Mouse (Mus musculus) heart, embryonic 11.5 days (tissue): ENCODE data around the gene Cdh12. TPM values are rescaled to one million over a fixed set of nuclear protein-coding genes. Genes with fewer than 3 reads are reported as not detected.

Experiments used
- ATAC-seq: fragments of 200-750 bp; cut with Nextera tagmentation; replicated peaks from 2 replicates; pipeline ENCODE4 v1.8.0; 2017; ENCODE audit warnings: moderate library complexity; ENCODE audit not compliant: insufficient number of reproducible peaks, low FRiP score, low TSS enrichment
- H3K27ac ChIP-seq: fragments of 300-500 bp; sonication (generic); 2 replicates; pipeline ENCODE4 v1.5.1; 2014; ENCODE audit warnings: mild to moderate bottlenecking, low read depth, low read length
- H3K27me3 ChIP-seq: fragments of 300-500 bp; sonication (generic); 2 replicates; pipeline ENCODE4 v1.6.1; 2014; ENCODE audit warnings: mild to moderate bottlenecking, low read length, mixed read lengths; ENCODE audit not compliant: control insufficient read depth, insufficient read depth
- H3K36me3 ChIP-seq: fragments of 300-500 bp; sonication (generic); 2 replicates; pipeline ENCODE4 v1.6.1; 2014; ENCODE audit warnings: mild to moderate bottlenecking, low read length, moderate library complexity, mixed read lengths; ENCODE audit not compliant: control insufficient read depth, insufficient read depth
- H3K4me1 ChIP-seq: fragments of 300-500 bp; sonication (generic); 2 replicates; pipeline ENCODE4 v1.6.1; 2014; ENCODE audit warnings: low read length; ENCODE audit not compliant: control insufficient read depth, insufficient read depth
- H3K4me2 ChIP-seq: fragments of 300-500 bp; sonication (generic); 2 replicates; pipeline ENCODE4 v1.6.1; 2014; ENCODE audit warnings: mild to moderate bottlenecking, moderate library complexity
- H3K4me3 ChIP-seq: fragments of 300-500 bp; sonication (generic); 2 replicates; pipeline ENCODE4 v1.5.1; 2014; ENCODE audit warnings: low read depth, low read length
- H3K9ac ChIP-seq: fragments of 300-500 bp; sonication (generic); 2 replicates; pipeline ENCODE4 v1.6.1; 2014; ENCODE audit warnings: mild to moderate bottlenecking, low read depth, low read length, moderate library complexity
- H3K9me3 ChIP-seq: fragments of 300-500 bp; sonication (generic); replicated peaks from 2 replicates; pipeline ENCODE4 v1.6.1; 2016; ENCODE audit warnings: low read length; ENCODE audit not compliant: control insufficient read depth
- WGBS: fragments of 180-500 bp; shearing (Covaris S2); extraction: QIAGEN DNeasy Blood & Tissue Kit; methylation state at CpG from one replicate; pipeline ENCODE4 v1.1.7; 2014; ENCODE audit not compliant: insufficient replicate concordance; 5-methylcytosine and 5-hydroxymethylcytosine counted together
- polyA plus RNA-seq: library from polyadenylated mRNA; unstranded; fragments of >200 nt; fragmentation: Nextera tagmentation; extraction: Ambion mirVana; gene quantifications from 2 replicates; pipeline ENCODE4 v1.2.1, GENCODE M21; 2014

The Cdh12 gene
- polyA plus RNA-seq, 1 experiment from 2014 or later, result 0.04 TPM

- no peak overlapping the region for H3K4me3 ChIP-seq
- H3K4me2 ChIP-seq, result no peak overlapping the region
- no peak for ATAC-seq
- 83% methylated on average over 1 of the region's 1 CpGs for WGBS
- H3K27me3 ChIP-seq, result no peaks in the 10 kb centered on the region
- no peaks in the 10 kb centered on the region for H3K4me1 ChIP-seq
- H3K27ac ChIP-seq, result no peak overlapping the region
- no peak overlapping the region for H3K9ac ChIP-seq
- no peaks in the 10 kb centered on the region for H3K9me3 ChIP-seq
- no peaks in the 10 kb centered on the region for H3K36me3 ChIP-seq
Measured at GRCm38 (mm10) chr15:21269856-21270255, 820.8 kb downstream of the Cdh12 start.

GRCm38 (mm10) chr15:21297051-21297450 is 848.0 kb downstream of the Cdh12 start:
- no peaks in the 10 kb centered on the region for H3K9me3 ChIP-seq
- no peaks in the 10 kb centered on the region for H3K4me1 ChIP-seq
- no peak for ATAC-seq
- 86% methylated on average over 1 of the region's 1 CpGs for WGBS
- H3K27me3 ChIP-seq, result no peaks in the 10 kb centered on the region
- no peak overlapping the region for H3K4me2 ChIP-seq
- H3K9ac ChIP-seq, result no peak overlapping the region
- no peak overlapping the region for H3K4me3 ChIP-seq
- H3K36me3 ChIP-seq, result no peaks in the 10 kb centered on the region
- no peak overlapping the region for H3K27ac ChIP-seq

- Histone ChIP-seq H3K4me2 (no peak overlapping the region), H3K36me3 (no peaks in the 10 kb centered on the region), H3K9ac (no peak overlapping the region), H3K27ac (no peak overlapping the region), H3K9me3 (no peaks in the 10 kb centered on the region), H3K4me3 (no peak overlapping the region), H3K27me3 (no peaks in the 10 kb centered on the region), H3K4me1 (no peaks in the 10 kb centered on the region)
- no peak for ATAC-seq
- 77% methylated on average over 3 of the region's 3 CpGs for whole genome bisulfite sequencing
Measured at GRCm38 (mm10) chr15:21315457-21315856, 866.4 kb downstream of the Cdh12 start.

DNA sequence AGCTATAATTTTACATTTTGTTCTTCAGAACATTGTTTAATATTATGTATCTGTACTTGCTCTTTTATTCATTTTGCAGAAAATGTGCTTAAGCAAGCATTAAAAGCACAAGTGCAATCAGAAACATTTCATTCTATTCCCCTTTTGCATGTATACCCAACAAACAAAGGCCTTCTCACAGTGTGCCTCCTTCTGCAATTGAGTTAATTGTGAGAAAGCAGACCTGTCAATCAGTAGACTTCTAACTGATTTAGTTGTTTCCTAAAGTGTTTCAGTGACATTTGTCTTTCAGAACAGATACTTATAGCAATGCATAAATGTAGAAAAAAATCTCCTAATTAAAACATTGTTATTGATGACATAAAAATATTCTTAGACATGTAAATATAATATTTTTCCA is 894.8 kb downstream of the Cdh12 start:
- Histone ChIP-seq H3K27ac (no peak overlapping the region), H3K36me3 (no peaks in the 10 kb centered on the region), H3K9ac (no peak overlapping the region), H3K27me3 (no peaks in the 10 kb centered on the region), H3K4me1 (no peaks in the 10 kb centered on the region), H3K4me2 (no peak overlapping the region), H3K9me3 (no peaks in the 10 kb centered on the region), H3K4me3 (no peak overlapping the region)
- no peak for ATAC-seq

DNA sequence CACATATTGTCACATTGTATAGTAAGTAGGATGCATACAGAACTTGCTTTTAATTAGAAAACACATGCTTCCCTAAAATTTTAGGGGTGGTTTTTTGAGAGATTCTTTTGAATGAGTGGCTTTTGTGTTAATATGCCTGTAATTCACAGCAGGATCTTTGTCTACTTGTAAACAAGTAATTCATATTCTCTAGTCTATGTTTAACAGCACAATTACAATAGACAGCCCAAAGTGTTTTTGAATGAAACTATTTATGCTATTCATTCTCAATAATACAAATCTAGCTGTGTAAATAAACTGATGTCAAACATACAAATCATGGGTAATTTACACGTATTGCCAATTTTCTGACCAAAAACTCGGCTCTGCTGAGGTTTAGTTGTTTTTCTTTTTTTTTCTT is 895.3 kb downstream of the Cdh12 start:
- H3K27ac ChIP-seq, result no peak overlapping the region
- H3K9me3 ChIP-seq, result no peaks in the 10 kb centered on the region
- H3K4me2 ChIP-seq, result no peak overlapping the region
- H3K9ac ChIP-seq, result no peak overlapping the region
- no peak for ATAC-seq
- H3K4me1 ChIP-seq, result no peaks in the 10 kb centered on the region
- H3K4me3 ChIP-seq, result no peak overlapping the region
- H3K27me3 ChIP-seq, result no peaks in the 10 kb centered on the region
- H3K36me3 ChIP-seq, result no peaks in the 10 kb centered on the region
- 69% methylated on average over 2 of the region's 2 CpGs for WGBS

DNA sequence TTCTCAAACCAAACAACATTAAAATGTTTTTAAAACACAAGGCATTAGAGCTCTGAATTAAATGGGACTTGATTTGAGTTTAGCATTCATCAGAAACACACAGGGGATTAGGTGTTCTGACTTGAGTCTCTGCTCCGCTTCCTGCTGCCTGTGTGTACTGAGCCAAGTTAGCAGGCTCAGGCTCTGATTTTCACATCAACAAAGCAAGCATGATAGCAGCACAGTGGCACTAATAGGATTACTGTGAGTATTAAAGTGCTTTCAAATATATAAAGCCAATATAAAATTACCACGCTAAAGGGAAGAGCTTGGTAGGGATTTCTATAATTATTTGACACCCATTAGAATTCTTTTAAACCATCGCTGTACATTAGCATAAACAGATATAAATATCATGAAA is 895.7 kb downstream of the Cdh12 start:
- Histone ChIP-seq H3K4me2 (no peak overlapping the region), H3K27ac (no peak overlapping the region), H3K4me3 (no peak overlapping the region), H3K4me1 (no peaks in the 10 kb centered on the region), H3K9ac (no peak overlapping the region), H3K9me3 (no peaks in the 10 kb centered on the region), H3K36me3 (no peaks in the 10 kb centered on the region), H3K27me3 (no peaks in the 10 kb centered on the region)
- no peak for ATAC-seq
- 75% methylated on average over 3 of the region's 3 CpGs for WGBS

DNA sequence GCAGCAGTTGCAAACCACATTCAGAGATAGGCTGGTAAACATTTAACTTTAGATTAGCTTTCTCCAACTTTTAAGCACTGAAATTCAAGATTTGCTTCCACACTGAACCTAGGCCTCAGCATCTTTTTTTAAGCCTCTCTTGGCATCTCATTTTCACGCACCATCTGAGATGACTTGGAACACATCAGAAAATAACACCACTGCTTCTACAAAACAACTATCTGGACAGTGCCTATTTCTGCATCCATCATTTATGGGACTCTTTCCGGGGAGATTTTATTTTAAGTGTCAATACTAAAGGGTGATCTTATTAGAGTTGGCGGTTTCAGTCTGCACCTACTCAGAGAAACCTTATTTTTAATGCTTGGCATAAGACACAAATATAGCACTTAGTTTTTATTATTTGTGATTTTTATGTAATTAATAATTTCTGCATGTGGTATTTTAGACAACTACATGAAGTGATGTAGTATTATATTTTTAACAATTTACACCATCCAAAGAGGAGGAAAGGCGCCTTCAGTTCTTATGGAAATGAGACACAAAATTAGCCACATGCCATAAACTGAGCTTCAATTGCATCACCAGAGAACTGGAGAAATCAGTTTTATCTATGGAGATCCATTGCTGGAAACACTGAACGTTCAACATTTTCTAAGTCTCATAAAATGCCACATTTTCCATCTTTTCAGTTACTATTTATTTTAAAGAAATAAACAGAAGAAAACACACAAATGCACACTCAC is 906.5 kb downstream of the Cdh12 start:
- Histone ChIP-seq H3K4me3 (no peak overlapping the region), H3K4me2 (no peak overlapping the region), H3K27me3 (no peaks in the 10 kb centered on the region), H3K27ac (no peak overlapping the region), H3K36me3 (no peaks in the 10 kb centered on the region), H3K4me1 (no peaks in the 10 kb centered on the region), H3K9me3 (no peaks in the 10 kb centered on the region), H3K9ac (no peak overlapping the region)
- no peak for ATAC-seq
- 81% methylated on average over 5 of the region's 5 CpGs for WGBS

DNA sequence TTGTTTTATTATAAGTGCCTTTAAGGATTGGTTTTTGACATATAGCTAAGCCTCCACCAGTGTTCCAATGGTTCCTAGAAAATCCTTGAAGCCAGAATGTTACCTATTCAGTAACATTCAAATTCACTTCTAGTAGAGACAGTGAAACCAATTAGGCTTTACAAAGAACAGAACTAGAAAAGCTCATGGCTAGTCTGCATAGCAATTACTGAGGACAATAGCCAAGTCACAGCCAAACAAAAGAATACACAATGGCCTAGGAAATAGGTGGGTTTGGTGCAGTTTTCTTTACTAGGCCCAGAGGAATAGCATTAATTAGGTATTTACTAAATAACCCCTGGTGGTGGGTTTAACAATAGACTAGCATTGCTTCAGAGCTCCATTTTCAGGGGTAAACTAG is 917.3 kb downstream of the Cdh12 start:
- Histone ChIP-seq H3K4me3 (no peak overlapping the region), H3K27ac (no peak overlapping the region), H3K27me3 (no peaks in the 10 kb centered on the region), H3K9ac (no peak overlapping the region), H3K4me1 (no peaks in the 10 kb centered on the region), H3K4me2 (no peak overlapping the region), H3K36me3 (no peaks in the 10 kb centered on the region), H3K9me3 (no peaks in the 10 kb centered on the region)
- ATAC-seq, result no peak

DNA sequence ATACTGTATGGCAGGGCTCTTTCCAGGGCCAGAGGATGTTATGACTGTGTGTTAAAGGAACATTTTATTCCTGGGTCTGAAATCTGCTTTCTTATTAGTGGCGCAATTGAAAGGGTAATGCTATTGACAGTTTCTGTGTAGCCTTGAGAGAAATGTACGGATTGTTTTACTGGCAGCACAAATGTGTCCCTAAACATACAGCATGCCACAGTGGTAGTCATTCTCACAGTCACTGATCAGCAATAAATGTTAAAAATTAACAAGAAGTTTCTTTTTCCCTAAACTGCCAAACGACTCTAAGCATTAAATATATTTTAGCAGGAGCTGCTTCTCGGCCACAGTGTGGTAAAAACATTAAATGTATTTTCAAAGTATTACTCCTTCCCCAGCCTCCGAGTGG is 926.4 kb downstream of the Cdh12 start:
- Histone ChIP-seq H3K4me3 (no peak overlapping the region), H3K4me1 (no peaks in the 10 kb centered on the region), H3K27ac (no peak overlapping the region), H3K27me3 (no peaks in the 10 kb centered on the region), H3K9me3 (no peaks in the 10 kb centered on the region), H3K9ac (no peak overlapping the region), H3K4me2 (no peak overlapping the region), H3K36me3 (no peaks in the 10 kb centered on the region)
- 74% methylated on average over 5 of the region's 5 CpGs for WGBS
- no peak for ATAC-seq
